Mouse (Mus musculus) G1E (cell line): ENCODE measurements around the gene Cfb. TPM values are rescaled to one million over a fixed set of nuclear protein-coding genes. Genes with fewer than 3 reads are reported as not detected.

ENCODE experiments used
- ATAC-seq: 2 replicates; pipeline ENCODE4 v1.8.0; 2016; ENCODE audit warnings: mild to moderate bottlenecking; ENCODE audit not compliant: insufficient number of reproducible peaks, poor library complexity, low FRiP score, severe bottlenecking; ENCODE audit errors: extremely low read depth
- DNase-seq: peaks from one replicate; pipeline ENCODE4 v3.0.0; 2012; ENCODE audit warnings: low spot score
- H3K27me3 ChIP-seq: 2 replicates; pipeline ENCODE4 v1.6.1; 2012; ENCODE audit warnings: mild to moderate bottlenecking, low read length, inconsistent platforms; ENCODE audit not compliant: insufficient read depth
- H3K36me3 ChIP-seq: replicated peaks from 2 replicates; pipeline ENCODE3; 2012; ENCODE audit warnings: mild to moderate bottlenecking, inconsistent platforms
- H3K4me1 ChIP-seq: 2 replicates; pipeline ENCODE4 v1.6.1; 2012; ENCODE audit warnings: low read depth, low read length, inconsistent platforms, mixed read lengths; ENCODE audit not compliant: insufficient read depth
- H3K4me3 ChIP-seq: 2 replicates; pipeline ENCODE4 v1.5.1; 2012; ENCODE audit warnings: low read depth, mild to moderate bottlenecking, inconsistent platforms, low read length, moderate library complexity, mixed read lengths
- H3K9me3 ChIP-seq: replicated peaks from 2 replicates; pipeline ENCODE4 v1.6.1; 2012; ENCODE audit warnings: inconsistent platforms
- CTCF ChIP-seq: IDR thresholded peaks from 2 replicates; pipeline ENCODE4 v1.5.1; 2012; ENCODE audit warnings: low read depth, low read length, inconsistent platforms, mixed read lengths
- GATA1 ChIP-seq: IDR thresholded peaks from 2 replicates; pipeline ENCODE4 v1.6.1; 2012; ENCODE audit warnings: borderline replicate concordance, low read length, inconsistent platforms, mixed read lengths
- GATA2 ChIP-seq: IDR thresholded peaks from 2 replicates; pipeline ENCODE4 v1.6.1; 2012; ENCODE audit warnings: low read depth, low read length, inconsistent platforms, borderline replicate concordance
- POLR2AphosphoS5 ChIP-seq: IDR thresholded peaks from 2 replicates; pipeline ENCODE4 v1.6.1; 2012; ENCODE audit warnings: low read depth, low read length, inconsistent platforms; ENCODE audit not compliant: insufficient replicate concordance
- TAL1 ChIP-seq: conservative IDR thresholded peaks from 2 replicates; pipeline ENCODE4 v1.6.1; 2012; ENCODE audit warnings: low read depth, low read length, inconsistent platforms, mixed read lengths
- polyA plus RNA-seq: library from polyadenylated mRNA; stranded (reverse); fragments of >175 nt; gene quantifications from 2 replicates; pipeline ENCODE4 v1.2.3, GENCODE M21; 2012
- total RNA-seq, 2 experiments: library from RNA; stranded (forward) in 1 of 2; stranded (reverse) in 1 of 2; fragments of 200-1000 nt in 1 of 2; fragments of >200 nt in 1 of 2; fragmentation: Nextera tagmentation in 1 of 2; gene quantifications; 2 replicates each; pipeline ENCODE4 v1.2.3; 2014 to 2017

Cfb gene
- total and polyA plus RNA-seq, 3 experiments, result not detected

DNA sequence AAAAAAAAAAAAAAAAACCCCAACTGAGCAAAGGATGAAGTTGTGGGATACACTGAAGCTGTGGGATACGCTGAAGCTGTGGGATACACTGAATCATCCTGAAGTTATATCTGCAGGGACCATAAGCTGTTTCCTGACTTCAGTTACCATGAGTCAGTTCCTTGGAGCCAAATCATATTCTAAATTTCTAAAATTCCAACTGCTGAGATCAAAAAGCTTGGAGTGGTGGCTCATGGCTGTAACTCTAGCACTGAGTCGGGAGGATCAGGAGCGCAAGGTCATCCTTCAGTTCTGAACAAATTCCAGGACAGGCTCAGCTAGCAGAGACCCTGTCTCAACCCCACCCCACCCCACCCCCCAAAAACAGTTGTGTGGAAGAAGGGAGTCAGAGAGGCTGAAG lies 23.3 kb upstream of the Cfb start:
- DNase-seq (no peak), ATAC-seq (no peak)
- no peak for TF ChIP-seq CTCF
- TF ChIP-seq POLR2AphosphoS5, result no peak
- no peak for TF ChIP-seq TAL1
- TF ChIP-seq GATA1, result no peak
- no peak for TF ChIP-seq GATA2
- no peaks in the 10 kb centered on the region; the same call in 1 of the 2 replicates for H3K27me3 ChIP-seq
- H3K4me1 ChIP-seq, result peaks cover 76% of the 10 kb centered on the region
- H3K9me3 ChIP-seq, result no peaks in the 10 kb centered on the region
- no peak overlapping the region for H3K4me3 ChIP-seq
- no peaks in the 10 kb centered on the region for H3K36me3 ChIP-seq

- Histone ChIP-seq H3K4me1 (peaks cover 72% of the 10 kb centered on the region), H3K36me3 (no peaks in the 10 kb centered on the region), H3K9me3 (no peaks in the 10 kb centered on the region), H3K27me3 (no peaks in the 10 kb centered on the region; the same call in 1 of the 2 replicates), H3K4me3 (peak overlapping the region; percentile 24; the same call in 1 of the 2 replicates)
- DNase-seq, result no peak
- peak; percentile 22; the same call in 1 of the 2 replicates for ATAC-seq
- TF ChIP-seq CTCF (no peak), TAL1 (peak; percentile 63), POLR2AphosphoS5 (no peak), GATA1 (no peak), GATA2 (no peak)
Observed at GRCm38 (mm10) chr17:34884704-34885103, 22.4 kb upstream of the Cfb start.

GRCm38 (mm10) chr17:34883332-34883731 lies 21.0 kb upstream of the Cfb start:
- no peak for ATAC-seq
- no peaks in the 10 kb centered on the region for H3K36me3 ChIP-seq
- H3K4me1 ChIP-seq, result peaks cover 69% of the 10 kb centered on the region
- H3K27me3 ChIP-seq, result no peaks in the 10 kb centered on the region; the same call in 1 of the 2 replicates
- H3K9me3 ChIP-seq, result no peaks in the 10 kb centered on the region
- no peak for DNase-seq
- no peak overlapping the region for H3K4me3 ChIP-seq
- no peak for TF ChIP-seq POLR2AphosphoS5
- TF ChIP-seq GATA1, result no peak
- no peak for TF ChIP-seq GATA2
- no peak for TF ChIP-seq TAL1
- TF ChIP-seq CTCF, result no peak

GRCm38 (mm10) chr17:34881683-34882310 lies 19.5 kb upstream of the Cfb start, which contains the start of gene Gm20547:
Gene Gm20547 (minus strand): TSS chr17:34882042.
- peaks cover 55% of the 10 kb centered on the region for H3K4me1 ChIP-seq
- no peak for ATAC-seq
- H3K36me3 ChIP-seq, result no peaks in the 10 kb centered on the region
- H3K9me3 ChIP-seq, result no peaks in the 10 kb centered on the region
- no peak for DNase-seq
- H3K27me3 ChIP-seq, result peaks cover 5% of the 10 kb centered on the region
- no peak for TF ChIP-seq POLR2AphosphoS5
- no peak within 1 kb of the TSS for H3K4me3 ChIP-seq

GRCm38 (mm10) chr17:34881166-34881565 lies 18.8 kb upstream of the Cfb start:
- H3K36me3 ChIP-seq, result no peaks in the 10 kb centered on the region
- H3K4me3 ChIP-seq, result no peak overlapping the region
- TF ChIP-seq GATA2 (no peak), TAL1 (no peak)
- H3K27me3 ChIP-seq, result peaks cover 10% of the 10 kb centered on the region
- DNase-seq (no peak), ATAC-seq (no peak)
- H3K4me1 ChIP-seq, result peaks cover 49% of the 10 kb centered on the region
- no peaks in the 10 kb centered on the region for H3K9me3 ChIP-seq

DNA sequence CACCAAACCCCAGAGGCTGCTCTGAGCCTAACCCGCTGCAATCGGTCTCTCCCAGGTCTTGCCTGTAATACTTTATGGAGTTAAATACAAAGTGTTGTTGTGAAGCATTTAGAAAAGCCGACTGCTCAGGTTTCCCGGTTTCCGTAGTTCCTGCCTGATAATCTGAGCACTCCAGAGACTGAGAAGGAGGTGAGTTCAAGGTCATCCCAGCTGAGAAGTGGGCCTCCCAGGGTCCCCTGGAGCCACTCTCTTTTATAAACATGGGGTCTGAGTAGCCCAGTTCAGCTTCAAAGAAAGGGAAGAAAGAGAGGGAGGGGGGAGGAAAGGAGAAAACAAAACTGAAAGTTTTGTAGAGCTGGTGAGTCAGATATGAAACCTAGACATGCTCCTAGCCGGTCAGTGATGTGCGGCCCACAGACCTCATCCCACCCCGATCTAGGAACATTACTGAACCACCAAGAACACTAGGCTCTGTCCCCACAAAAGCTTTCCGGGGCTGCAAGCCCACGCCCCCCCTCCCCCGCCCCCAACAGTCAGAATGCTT lies 17.1 kb upstream of the Cfb start, which contains the start of gene Zbtb12:
Gene Zbtb12, plus strand, starts transcription at position 148 of the 544 bp plus-strand sequence.
- Histone ChIP-seq H3K27me3 (peaks cover 14% of the 10 kb centered on the region), H3K4me3 (no peak within 1 kb of the TSS; the same call in 1 of the 2 replicates)
- ATAC-seq, result no peak

More for the DNA sequence above, 17.1 kb upstream of the Cfb start, which contains the start of gene Zbtb12:
- DNase-seq, result no peak
- Histone ChIP-seq H3K36me3 (no peaks in the 10 kb centered on the region), H3K4me1 (peaks cover 32% of the 10 kb centered on the region), H3K9me3 (no peaks in the 10 kb centered on the region)
- TF ChIP-seq CTCF, result no peak
- no peak for TF ChIP-seq POLR2AphosphoS5
- TF ChIP-seq GATA2, result no peak
- TF ChIP-seq GATA1, result no peak
- no peak for TF ChIP-seq TAL1
